Mouse (Mus musculus) kidney, adult 8-10 months (tissue): Measurements from ENCODE around the gene Kif16b.

Experiments used
- DNase-seq, 2 experiments: peaks; one replicate each; pipeline ENCODE4 v3.0.0; 2022

Kif16b gene

GRCm38 (mm10) chr2:142874562-142874961, 26.8 kb downstream of the Kif16b start:
- DNase-seq: peak; percentile 23 to 62

- no peak for DNase-seq
These were observed 31.3 kb downstream of the Kif16b start for GRCm38 (mm10) chr2:142870055-142870454.

- no peak for DNase-seq
These were observed 33.9 kb downstream of the Kif16b start for GRCm38 (mm10) chr2:142867481-142867880.

- no peak for DNase-seq
These were observed 40.3 kb downstream of the Kif16b start for GRCm38 (mm10) chr2:142860994-142861393.

GRCm38 (mm10) chr2:142859452-142859851, 41.9 kb downstream of the Kif16b start:
- peak; percentile 51 to 58 for DNase-seq

GRCm38 (mm10) chr2:142838775-142839174, 62.6 kb downstream of the Kif16b start:
- DNase-seq: no peak

- DNase-seq: peak; percentile 30 to 71
These were observed 63.2 kb downstream of the Kif16b start for GRCm38 (mm10) chr2:142838118-142838517.

GRCm38 (mm10) chr2:142834751-142835150, 66.6 kb downstream of the Kif16b start:
- no peak for DNase-seq

- no peak for DNase-seq
These were observed 68.5 kb downstream of the Kif16b start for GRCm38 (mm10) chr2:142832617-142833422.

- DNase-seq: peak; percentile 25 to 29
These were observed 88.3 kb downstream of the Kif16b start for GRCm38 (mm10) chr2:142813033-142813432.

- DNase-seq: peak; percentile 20 to 68
These were observed 97.4 kb downstream of the Kif16b start for GRCm38 (mm10) chr2:142803760-142804448.

GRCm38 (mm10) chr2:142797310-142797709, 104.0 kb downstream of the Kif16b start:
- DNase-seq: no peak

GRCm38 (mm10) chr2:142775358-142775757, 126.0 kb downstream of the Kif16b start:
- DNase-seq: no peak

GRCm38 (mm10) chr2:142774752-142775151, 126.6 kb downstream of the Kif16b start:
- DNase-seq: no peak

GRCm38 (mm10) chr2:142769647-142770121, 131.6 kb downstream of the Kif16b start:
- DNase-seq: no peak

GRCm38 (mm10) chr2:142764276-142764675, 137.1 kb downstream of the Kif16b start:
- DNase-seq: no peak

- DNase-seq: no peak
These were observed 140.5 kb downstream of the Kif16b start for GRCm38 (mm10) chr2:142760843-142761242.

- DNase-seq: no peak
These were observed 142.1 kb downstream of the Kif16b start for GRCm38 (mm10) chr2:142759192-142759591.

- no peak for DNase-seq
These were observed 143.1 kb downstream of the Kif16b start for GRCm38 (mm10) chr2:142758091-142758765.

- DNase-seq: no peak
These were observed 162.0 kb downstream of the Kif16b start for GRCm38 (mm10) chr2:142739338-142739737.

GRCm38 (mm10) chr2:142738488-142738887, 162.8 kb downstream of the Kif16b start:
- DNase-seq: no peak

- no peak for DNase-seq
These were observed 165.6 kb downstream of the Kif16b start for GRCm38 (mm10) chr2:142735691-142736090.

GRCm38 (mm10) chr2:142734046-142734445, 167.3 kb downstream of the Kif16b start:
- no peak for DNase-seq
